Mouse (Mus musculus) kidney, postnatal 0 days (tissue): ENCODE data around the gene Fbf1. TPM values are rescaled to one million over a fixed set of nuclear protein-coding genes. Genes with fewer than 3 reads are reported as not detected.

ENCODE experiments used
- ATAC-seq: fragments of 200-750 bp; cut with Nextera tagmentation; replicated peaks from 2 replicates; pipeline ENCODE4 v1.8.0; 2017; ENCODE audit warnings: low read depth, moderate number of reproducible peaks, moderate TSS enrichment, moderate library complexity; ENCODE audit not compliant: low FRiP score
- DNase-seq: peaks from one replicate; pipeline ENCODE4 v3.0.0-alpha.2; 2016; ENCODE audit warnings: low spot score
- H3K27ac ChIP-seq: fragments of 300-500 bp; sonication (generic); 2 replicates; pipeline ENCODE4 v1.5.1; 2014; ENCODE audit warnings: mild to moderate bottlenecking
- H3K27me3 ChIP-seq: fragments of 300-500 bp; sonication (generic); 2 replicates; pipeline ENCODE4 v1.6.1; 2014; ENCODE audit warnings: low read length, mixed read lengths; ENCODE audit not compliant: insufficient read depth
- H3K36me3 ChIP-seq: fragments of 300-500 bp; sonication (generic); 2 replicates; pipeline ENCODE4 v1.6.1; 2014; ENCODE audit warnings: low read length, mixed read lengths; ENCODE audit not compliant: insufficient read depth
- H3K4me1 ChIP-seq: fragments of 300-500 bp; sonication (generic); replicated peaks from 2 replicates; pipeline ENCODE4 v1.6.1; 2014; ENCODE audit warnings: antibody characterized with exemption, low read length, mixed read lengths; ENCODE audit not compliant: insufficient read depth
- H3K4me2 ChIP-seq: fragments of 300-500 bp; sonication (generic); 2 replicates; pipeline ENCODE4 v1.6.1; 2014; ENCODE audit warnings: mild to moderate bottlenecking, low read length, moderate library complexity, mixed read lengths
- H3K4me3 ChIP-seq: fragments of 300-500 bp; sonication (generic); replicated peaks from 2 replicates; pipeline ENCODE4 v1.5.1; 2014; ENCODE audit warnings: low read depth, low read length
- H3K9ac ChIP-seq: fragments of 300-500 bp; sonication (generic); 2 replicates; pipeline ENCODE4 v1.6.1; 2014; ENCODE audit warnings: low read depth, low read length
- H3K9me3 ChIP-seq: fragments of 300-500 bp; sonication (generic); replicated peaks from 2 replicates; pipeline ENCODE4 v1.6.1; 2016; ENCODE audit warnings: low read length, inconsistent platforms, mixed read lengths
- CTCF ChIP-seq: IDR thresholded peaks from 2 replicates; pipeline ENCODE4 v1.5.1; 2016; ENCODE audit warnings: antibody characterized with exemption, low read depth, mild to moderate bottlenecking, moderate library complexity
- WGBS: fragments of 180-500 bp; shearing (Covaris S2); extraction: QIAGEN DNeasy Blood & Tissue Kit; methylation state at CpG from one replicate; pipeline ENCODE4 v1.1.7; 2014; 5-methylcytosine and 5-hydroxymethylcytosine counted together
- polyA plus RNA-seq: library from polyadenylated mRNA; unstranded; fragments of >200 nt; fragmentation: Nextera tagmentation; extraction: Ambion mirVana; gene quantifications from 2 replicates; pipeline ENCODE4 v1.2.1, GENCODE M21; 2015

The Fbf1 gene
- polyA plus RNA-seq, 1 experiment from 2014 or later = 16.8 TPM

DNA sequence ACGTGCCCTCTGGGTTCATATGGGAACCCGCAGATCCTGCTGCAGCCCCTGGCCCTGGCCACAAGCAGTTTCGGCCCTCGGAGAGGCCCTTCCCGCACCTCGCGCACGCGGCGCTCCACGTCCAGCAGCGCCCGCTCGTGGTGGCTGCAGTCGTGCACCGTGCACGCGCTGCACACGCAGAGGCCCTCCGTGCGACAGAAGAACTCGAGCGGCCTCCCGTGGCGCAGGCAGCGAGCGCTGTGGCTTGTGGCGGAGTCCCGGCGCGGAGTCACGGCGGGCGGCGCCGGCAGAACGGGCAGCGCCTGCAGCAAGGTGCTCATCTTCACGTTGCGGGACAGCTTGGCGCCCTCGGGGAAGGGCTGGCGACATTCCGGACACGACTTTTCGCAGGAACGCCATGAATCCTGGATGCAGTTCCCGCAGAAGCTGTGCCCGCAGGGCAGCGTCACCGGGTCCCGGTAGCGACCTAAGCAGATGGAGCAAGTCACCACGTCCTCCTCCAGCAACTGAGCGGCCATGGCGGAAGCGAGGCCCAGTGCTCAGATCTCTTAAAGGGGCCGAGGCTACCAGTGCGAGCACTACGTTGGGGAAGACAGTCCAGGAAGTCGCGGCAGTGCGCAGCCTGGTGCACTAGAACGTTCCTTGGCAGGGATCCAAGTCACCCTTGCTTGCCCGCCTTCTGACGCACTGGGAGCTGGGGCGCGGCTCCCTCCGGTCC lies 37.3 kb downstream of the Fbf1 start, which contains the start of gene Trim65:
Trim65 (minus strand) TSS at position 641 of the 718 bp plus-strand sequence.
- H3K27me3 ChIP-seq = no peaks in the 10 kb centered on the region
- peak within 1 kb of the TSS; percentile 91 for H3K27ac ChIP-seq
- peak; percentile 80 for ATAC-seq
- H3K4me1 ChIP-seq = peaks cover 11% of the 10 kb centered on the region
- peak within 1 kb of the TSS; percentile 59 for H3K9ac ChIP-seq
- H3K4me2 ChIP-seq = peak within 1 kb of the TSS; percentile 72
- under 1% methylated on average over 68 of the region's 69 CpGs for WGBS
- TF ChIP-seq CTCF = peak; percentile 99
- H3K9me3 ChIP-seq = no peaks in the 10 kb centered on the region
- peaks cover 10% of the 10 kb centered on the region; the same call in 1 of the 2 replicates for H3K36me3 ChIP-seq
- H3K4me3 ChIP-seq = peak within 1 kb of the TSS; percentile 47
- peak; percentile 95 for DNase-seq

DNA sequence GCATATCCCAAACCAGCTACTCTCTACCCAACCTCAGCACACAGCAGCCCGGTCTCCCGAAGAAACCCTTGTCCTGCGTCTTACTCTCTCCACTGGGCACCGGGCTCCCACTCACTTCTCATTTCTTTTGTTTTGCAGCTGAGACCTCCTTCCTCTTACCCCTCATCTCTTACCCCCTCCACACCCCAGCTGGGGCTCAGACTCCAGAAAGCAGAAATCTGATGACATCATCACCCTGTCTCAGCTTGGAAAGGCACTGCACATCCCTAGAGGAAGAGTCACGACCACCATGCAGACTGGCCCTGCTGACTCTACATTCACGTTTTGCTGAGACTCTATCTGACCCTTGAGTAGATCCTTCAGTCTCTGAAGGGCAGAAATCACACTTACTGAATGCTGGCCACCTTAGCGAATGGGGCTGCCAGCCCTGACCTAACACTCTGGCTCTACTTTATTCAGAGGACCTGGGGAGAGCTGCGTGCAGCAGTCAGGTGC lies 37.9 kb downstream of the Fbf1 start:
- WGBS = 39% methylated on average over 8 of the region's 8 CpGs
- peak overlapping the region; percentile 47 for H3K4me3 ChIP-seq
- H3K27me3 ChIP-seq = no peaks in the 10 kb centered on the region
- H3K9me3 ChIP-seq = no peaks in the 10 kb centered on the region
- peaks cover 11% of the 10 kb centered on the region; the same call in 1 of the 2 replicates for H3K36me3 ChIP-seq
- peak overlapping the region; percentile 91 for H3K27ac ChIP-seq
- ATAC-seq (peak; percentile 19), DNase-seq (no peak)
- H3K9ac ChIP-seq = peak overlapping the region; percentile 59
- H3K4me2 ChIP-seq = peak overlapping the region; percentile 72
- no peak for TF ChIP-seq CTCF
- peaks cover 11% of the 10 kb centered on the region for H3K4me1 ChIP-seq

DNA sequence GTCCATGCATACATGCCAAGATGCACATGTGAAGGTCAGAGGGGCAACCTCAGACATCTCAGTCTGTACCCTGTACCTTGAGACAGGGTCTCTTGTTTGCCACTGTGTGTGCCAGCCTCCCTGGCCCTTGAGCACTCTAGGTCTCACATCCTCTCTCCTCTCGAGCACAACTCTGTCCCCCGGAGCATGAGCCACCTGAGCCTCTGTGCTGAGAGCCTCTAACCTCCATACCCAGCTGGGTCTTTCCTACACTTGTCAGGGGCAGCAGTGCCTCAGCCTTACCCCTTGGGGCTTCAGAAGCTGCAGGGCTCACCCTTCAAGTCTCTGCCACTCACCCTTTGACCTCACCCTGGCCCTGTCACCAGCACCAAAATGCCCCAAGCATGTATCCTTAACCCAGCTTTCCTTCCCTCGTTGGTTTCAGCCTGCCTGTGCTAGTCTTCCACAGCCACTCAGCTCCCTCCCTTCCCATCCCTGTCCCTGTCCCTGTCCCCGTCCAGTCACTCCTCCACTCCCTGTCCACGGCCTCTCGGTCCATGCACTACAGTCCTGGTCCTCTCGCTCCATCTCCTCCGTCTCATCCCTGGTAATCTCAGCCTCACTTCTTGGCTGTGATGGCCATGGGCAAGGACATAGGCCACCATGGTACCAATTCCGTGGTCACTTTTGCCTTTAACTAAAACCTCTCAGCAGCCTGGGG lies 38.7 kb downstream of the Fbf1 start:
- DNase-seq (no peak), ATAC-seq (no peak)
- TF ChIP-seq CTCF = no peak
- Histone ChIP-seq H3K4me3 (no peak overlapping the region), H3K36me3 (peaks cover 8% of the 10 kb centered on the region; the same call in 1 of the 2 replicates), H3K27ac (no peak overlapping the region), H3K4me2 (peak overlapping the region; percentile 72), H3K9ac (peak overlapping the region; percentile 59; the same call in 1 of the 2 replicates), H3K4me1 (peaks cover 11% of the 10 kb centered on the region), H3K27me3 (no peaks in the 10 kb centered on the region), H3K9me3 (no peaks in the 10 kb centered on the region)
- WGBS = 76% methylated on average over 9 of the region's 9 CpGs

GRCm38 (mm10) chr11:116127986-116128385 lies 40.0 kb downstream of the Fbf1 start:
- Histone ChIP-seq H3K4me1 (peaks cover 11% of the 10 kb centered on the region), H3K4me2 (peak overlapping the region; percentile 46), H3K9me3 (no peaks in the 10 kb centered on the region), H3K4me3 (no peak overlapping the region), H3K36me3 (peaks cover 9% of the 10 kb centered on the region; the same call in 1 of the 2 replicates), H3K27ac (peak overlapping the region; percentile 1; the same call in 1 of the 2 replicates), H3K9ac (no peak overlapping the region), H3K27me3 (no peaks in the 10 kb centered on the region)
- DNase-seq = no peak
- no peak for TF ChIP-seq CTCF
- no peak for ATAC-seq
- 61% methylated on average over 9 of the region's 9 CpGs for WGBS

GRCm38 (mm10) chr11:116127156-116127980 lies 40.6 kb downstream of the Fbf1 start, which contains the start of gene Trim47:
Trim47 (minus strand) TSS chr11:116127210.
- Histone ChIP-seq H3K4me1 (peaks cover 11% of the 10 kb centered on the region), H3K27ac (peak within 1 kb of the TSS; percentile 1; the same call in 1 of the 2 replicates), H3K9me3 (no peaks in the 10 kb centered on the region), H3K4me3 (0 out of 2 replicates have a peak within 1 kb of the TSS, but pooled peaks have one; percentile 5), H3K9ac (peak within 1 kb of the TSS; percentile 40; the same call in 1 of the 2 replicates), H3K36me3 (peaks cover 9% of the 10 kb centered on the region; the same call in 1 of the 2 replicates), H3K27me3 (no peaks in the 10 kb centered on the region), H3K4me2 (peak within 1 kb of the TSS; percentile 46)
- ATAC-seq (peak; percentile 39), DNase-seq (peak; percentile 91)
- 30% methylated on average over 22 of the region's 23 CpGs for WGBS
- TF ChIP-seq CTCF = peak; percentile 4; the same call in 1 of the 2 replicates
